Mouse (Mus musculus) lung, postnatal 0 days (tissue): ENCODE results near the gene Caap1. TPM values are rescaled to one million over a fixed set of nuclear protein-coding genes. Genes with fewer than 3 reads are reported as not detected.

Experiments
- ATAC-seq: fragments of 200-750 bp; cut with Nextera tagmentation; 2 replicates; pipeline ENCODE4 v1.8.0; 2017; ENCODE audit warnings: moderate library complexity
- DNase-seq: peaks from one replicate; pipeline ENCODE4 v3.0.0-alpha.2; 2016; ENCODE audit warnings: low spot score
- H3K27ac ChIP-seq: fragments of 300-500 bp; sonication (generic); 2 replicates; pipeline ENCODE4 v1.5.1; 2014; ENCODE audit warnings: antibody characterized with exemption, mild to moderate bottlenecking, low read length, mixed read lengths
- H3K27me3 ChIP-seq: fragments of 300-500 bp; sonication (generic); replicated peaks from 2 replicates; pipeline ENCODE4 v1.6.1; 2014; ENCODE audit warnings: low read length, mixed read lengths; ENCODE audit not compliant: insufficient read depth
- H3K36me3 ChIP-seq: fragments of 300-500 bp; sonication (generic); 2 replicates; pipeline ENCODE4 v1.6.1; 2014; ENCODE audit warnings: low read length, mixed read lengths; ENCODE audit not compliant: insufficient read depth
- H3K4me1 ChIP-seq: fragments of 300-500 bp; sonication (generic); 2 replicates; pipeline ENCODE4 v1.6.1; 2014; ENCODE audit warnings: antibody characterized with exemption, low read depth, low read length, mixed read lengths; ENCODE audit not compliant: insufficient read depth
- H3K4me2 ChIP-seq: fragments of 300-500 bp; sonication (generic); replicated peaks from 2 replicates; pipeline ENCODE4 v1.6.1; 2014; ENCODE audit warnings: low read depth, mild to moderate bottlenecking, low read length, moderate library complexity, mixed read lengths
- H3K4me3 ChIP-seq: fragments of 300-500 bp; sonication (generic); 2 replicates; pipeline ENCODE4 v1.5.1; 2014; ENCODE audit warnings: low read depth, low read length
- H3K9ac ChIP-seq: fragments of 300-500 bp; sonication (generic); replicated peaks from 2 replicates; pipeline ENCODE4 v1.6.1; 2014; ENCODE audit warnings: low read depth, mild to moderate bottlenecking
- H3K9me3 ChIP-seq: fragments of 300-500 bp; sonication (generic); 2 replicates; pipeline ENCODE4 v1.6.1; 2016; ENCODE audit warnings: low read length, mixed read lengths
- CTCF ChIP-seq: IDR thresholded peaks from 2 replicates; pipeline ENCODE4 v1.5.1; 2016; ENCODE audit warnings: antibody characterized with exemption, mild to moderate bottlenecking
- EP300 ChIP-seq: IDR thresholded peaks from 2 replicates; pipeline ENCODE4 v1.6.1; 2016; ENCODE audit warnings: antibody characterized with exemption, mild to moderate bottlenecking, control low read depth
- WGBS: fragments of 180-500 bp; shearing (Covaris S2); extraction: QIAGEN DNeasy Blood & Tissue Kit; methylation state at CpG from one replicate; pipeline ENCODE4 v1.1.7; 2014; 5-methylcytosine and 5-hydroxymethylcytosine counted together
- polyA plus RNA-seq: library from polyadenylated mRNA; unstranded; fragments of >200 nt; fragmentation: Nextera tagmentation; extraction: Ambion mirVana; gene quantifications from 2 replicates; pipeline ENCODE4 v1.2.1, GENCODE M21; 2015

Caap1 gene
- polyA plus RNA-seq, 1 experiment from 2014 or later: 10.6 TPM

DNA sequence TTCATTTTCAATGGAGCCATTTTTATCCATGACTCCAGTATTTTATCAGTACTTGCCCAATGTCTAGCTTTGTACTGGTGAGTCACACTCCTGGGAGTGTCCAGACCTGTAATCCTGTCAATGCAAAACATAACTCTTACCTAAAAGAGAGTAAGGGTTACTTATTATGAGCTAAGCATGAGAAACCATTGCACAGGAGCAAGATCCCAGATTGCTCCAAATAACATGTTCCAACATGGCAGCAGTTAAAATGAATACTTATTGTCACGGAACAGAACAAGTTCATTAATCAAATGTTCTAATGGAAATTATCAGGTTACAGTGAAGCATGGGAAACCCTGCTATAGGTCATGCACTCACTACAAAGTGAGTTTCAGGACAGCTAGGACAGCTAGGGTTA is 3.7 kb upstream of the Caap1 start:
- no peak overlapping the region for H3K4me2 ChIP-seq
- H3K27me3 ChIP-seq: no peaks in the 10 kb centered on the region
- WGBS: 65% methylated on average over 1 of the region's 1 CpGs
- no peak overlapping the region for H3K9ac ChIP-seq
- H3K4me1 ChIP-seq: peaks cover 2% of the 10 kb centered on the region; the same call in 1 of the 2 replicates
- DNase-seq: no peak
- TF ChIP-seq EP300 (no peak), CTCF (no peak)
- no peak overlapping the region for H3K27ac ChIP-seq
- ATAC-seq: no peak
- no peak overlapping the region for H3K4me3 ChIP-seq
- H3K36me3 ChIP-seq: no peaks in the 10 kb centered on the region
- H3K9me3 ChIP-seq: no peaks in the 10 kb centered on the region

DNA sequence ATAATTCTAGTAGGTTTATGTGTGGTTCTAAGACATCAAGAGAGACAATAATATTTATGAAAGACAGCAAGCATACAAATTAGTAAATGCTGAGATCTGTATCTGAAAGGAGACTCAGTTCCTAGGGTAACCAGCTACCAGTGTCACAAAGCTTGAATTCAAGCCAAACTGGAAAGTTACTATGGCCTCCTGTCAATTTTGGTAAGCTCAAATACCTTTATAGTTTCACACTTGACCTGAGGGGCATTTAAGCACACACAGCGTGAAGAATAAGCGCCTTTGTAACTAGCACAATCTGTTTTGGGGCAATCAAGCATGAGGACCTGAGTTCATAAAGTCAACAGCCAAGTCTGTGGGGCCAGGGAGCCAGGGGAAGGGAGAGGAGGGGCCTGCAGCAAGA is 2.7 kb upstream of the Caap1 start:
- Histone ChIP-seq H3K27me3 (no peaks in the 10 kb centered on the region), H3K36me3 (no peaks in the 10 kb centered on the region), H3K4me3 (no peak overlapping the region), H3K4me2 (no peak overlapping the region), H3K9ac (no peak overlapping the region), H3K27ac (no peak overlapping the region), H3K9me3 (no peaks in the 10 kb centered on the region), H3K4me1 (peaks cover 6% of the 10 kb centered on the region; the same call in 1 of the 2 replicates)
- TF ChIP-seq CTCF: no peak
- TF ChIP-seq EP300: no peak
- WGBS: 49% methylated on average over 2 of the region's 2 CpGs
- ATAC-seq (no peak), DNase-seq (no peak)

DNA sequence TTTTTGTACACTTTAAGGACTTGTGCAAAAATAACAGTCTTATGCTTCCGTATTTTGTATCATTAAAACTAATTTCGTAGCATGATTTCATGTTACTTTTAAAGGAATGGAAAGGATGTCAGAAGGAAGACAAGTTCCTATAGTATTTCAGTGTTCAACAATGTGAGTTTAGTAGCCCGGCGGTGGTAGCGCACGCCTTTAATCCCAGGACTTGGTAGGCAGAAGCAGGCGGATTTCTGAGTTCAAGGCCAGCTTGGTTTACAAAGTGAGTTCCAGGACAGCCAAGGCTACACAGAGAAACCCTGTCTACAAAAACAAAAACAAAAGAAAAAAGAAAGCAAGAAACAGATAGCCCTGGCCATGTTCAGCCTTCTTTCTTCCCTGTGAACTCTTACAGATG is 549 bp upstream of the Caap1 start:
- no peak; the same call in 1 of the 2 replicates for ATAC-seq
- no peak overlapping the region for H3K9ac ChIP-seq
- no peaks in the 10 kb centered on the region for H3K9me3 ChIP-seq
- H3K4me1 ChIP-seq: peaks cover 6% of the 10 kb centered on the region; the same call in 1 of the 2 replicates
- H3K4me2 ChIP-seq: no peak overlapping the region; the same call in 1 of the 2 replicates
- H3K4me3 ChIP-seq: peak overlapping the region; percentile 99
- no peak for DNase-seq
- H3K27me3 ChIP-seq: no peaks in the 10 kb centered on the region
- no peak overlapping the region for H3K27ac ChIP-seq
- TF ChIP-seq EP300: no peak
- TF ChIP-seq CTCF: no peak
- no peaks in the 10 kb centered on the region for H3K36me3 ChIP-seq
- WGBS: 69% methylated on average over 7 of the region's 7 CpGs

DNA sequence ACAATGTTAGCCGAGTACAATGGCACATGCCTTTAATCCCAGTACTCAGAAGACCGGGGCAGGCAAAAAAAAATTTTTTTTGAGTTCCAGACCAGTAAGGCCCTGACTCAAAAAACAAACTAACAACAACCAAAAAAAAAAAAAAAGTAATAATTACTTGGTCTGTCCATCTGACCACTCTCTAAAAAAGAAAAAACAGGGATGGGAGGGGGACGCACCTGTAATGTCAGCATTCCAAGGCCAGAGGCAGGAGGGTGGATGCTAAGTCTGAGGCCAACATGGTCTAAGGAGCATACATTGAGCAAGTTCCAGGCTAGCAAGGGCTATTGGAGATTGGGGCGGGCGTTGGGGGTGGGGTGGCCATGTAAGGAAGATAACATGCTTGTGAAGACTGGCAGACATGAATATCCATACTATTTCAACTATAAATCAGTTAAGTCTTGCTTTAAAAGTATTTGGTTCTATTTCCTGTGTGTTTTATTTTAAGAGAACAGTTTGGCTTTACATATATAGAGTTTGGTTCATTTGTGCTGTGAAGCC is 1.6 kb downstream of the Caap1 start:
- H3K4me2 ChIP-seq: no peak overlapping the region
- DNase-seq (no peak), ATAC-seq (no peak)
- no peak overlapping the region for H3K9ac ChIP-seq
- H3K36me3 ChIP-seq: no peaks in the 10 kb centered on the region
- TF ChIP-seq CTCF (no peak), EP300 (no peak)
- 86% methylated on average over 5 of the region's 5 CpGs for WGBS
- peaks cover 6% of the 10 kb centered on the region; the same call in 1 of the 2 replicates for H3K4me1 ChIP-seq
- no peaks in the 10 kb centered on the region for H3K9me3 ChIP-seq
- H3K27ac ChIP-seq: no peak overlapping the region
- no peaks in the 10 kb centered on the region for H3K27me3 ChIP-seq
- H3K4me3 ChIP-seq: no peak overlapping the region

DNA sequence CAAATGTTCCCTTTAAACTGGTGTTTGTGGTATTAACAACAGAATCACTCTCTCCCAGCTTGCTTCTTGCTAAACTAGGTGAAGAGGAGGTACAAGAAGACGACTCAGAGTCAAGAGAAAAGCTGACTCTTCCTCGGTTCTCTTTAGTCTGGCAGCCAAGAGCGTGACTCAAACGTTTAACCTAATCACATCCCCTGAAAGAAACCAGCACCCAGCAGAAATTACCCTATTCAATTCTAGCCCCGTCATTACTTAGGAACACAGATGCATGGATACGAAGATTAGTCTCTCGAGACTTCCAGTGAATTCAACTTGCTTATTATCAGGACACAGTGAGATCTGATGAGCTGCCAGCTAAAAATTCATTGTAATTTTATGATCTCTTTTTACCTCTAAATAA is 12.3 kb downstream of the Caap1 start:
- H3K9ac ChIP-seq: no peak overlapping the region
- WGBS: 83% methylated on average over 7 of the region's 7 CpGs
- no peak overlapping the region for H3K4me2 ChIP-seq
- H3K27ac ChIP-seq: no peak overlapping the region
- H3K36me3 ChIP-seq: 0 out of 2 replicates have a peak, but pooled peaks cover 8% of the 10 kb centered on the region
- H3K4me1 ChIP-seq: no peaks in the 10 kb centered on the region
- H3K4me3 ChIP-seq: no peak overlapping the region
- DNase-seq: no peak
- no peak for ATAC-seq
- no peak for TF ChIP-seq EP300
- no peak for TF ChIP-seq CTCF
- H3K27me3 ChIP-seq: no peaks in the 10 kb centered on the region
- H3K9me3 ChIP-seq: no peaks in the 10 kb centered on the region

DNA sequence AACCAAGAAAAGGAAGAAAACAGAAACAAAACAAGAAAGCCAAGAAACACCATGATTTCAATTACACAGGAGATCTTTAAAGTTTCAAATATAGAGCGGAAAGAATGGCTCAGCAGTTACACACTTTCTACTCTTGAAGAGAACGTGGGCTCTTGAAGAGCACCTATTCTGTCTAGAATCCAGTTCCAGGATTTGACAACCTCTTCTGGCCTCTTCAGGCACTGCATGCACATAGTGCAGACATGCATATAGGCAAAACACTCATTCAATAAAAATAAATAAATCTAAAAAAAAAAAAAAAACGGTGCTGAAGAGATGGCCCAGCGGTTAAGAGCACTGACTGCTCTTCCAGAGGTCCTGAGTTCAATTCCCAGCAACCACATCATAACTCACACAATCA is 13.6 kb downstream of the Caap1 start:
- Histone ChIP-seq H3K36me3 (0 out of 2 replicates have a peak, but pooled peaks cover 13% of the 10 kb centered on the region), H3K27me3 (no peaks in the 10 kb centered on the region), H3K4me2 (no peak overlapping the region), H3K9me3 (no peaks in the 10 kb centered on the region), H3K4me3 (no peak overlapping the region), H3K4me1 (no peaks in the 10 kb centered on the region), H3K9ac (no peak overlapping the region), H3K27ac (no peak overlapping the region)
- no peak for DNase-seq
- WGBS: 82% methylated on average over 4 of the region's 4 CpGs
- TF ChIP-seq EP300 (no peak), CTCF (no peak)
- ATAC-seq: no peak

DNA sequence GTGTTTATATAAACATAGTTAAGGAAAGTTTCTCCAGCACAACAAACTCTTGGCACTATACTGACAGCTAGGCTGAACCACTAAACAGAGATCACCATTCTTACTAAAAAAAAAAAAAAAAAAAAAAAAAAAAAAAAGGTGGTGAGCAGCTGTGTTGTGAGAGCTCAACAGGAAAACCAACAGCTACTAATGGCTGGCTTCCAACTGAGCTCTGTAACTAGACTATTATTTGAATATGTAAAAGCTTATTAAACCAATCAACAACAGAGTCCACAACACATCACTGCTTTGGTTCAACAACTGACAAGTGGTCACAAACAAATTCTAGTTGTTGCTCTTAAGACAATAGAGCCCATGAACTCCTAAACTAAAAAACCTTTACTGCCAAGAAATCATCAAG is 23.4 kb downstream of the Caap1 start:
- no peaks in the 10 kb centered on the region for H3K36me3 ChIP-seq
- no peak overlapping the region for H3K27ac ChIP-seq
- no peak overlapping the region for H3K4me2 ChIP-seq
- H3K4me1 ChIP-seq: no peaks in the 10 kb centered on the region
- no peaks in the 10 kb centered on the region for H3K9me3 ChIP-seq
- TF ChIP-seq EP300: no peak
- no peak for TF ChIP-seq CTCF
- ATAC-seq (no peak), DNase-seq (no peak)
- H3K4me3 ChIP-seq: no peak overlapping the region
- H3K27me3 ChIP-seq: no peaks in the 10 kb centered on the region
- no peak overlapping the region for H3K9ac ChIP-seq
